Mouse (Mus musculus) urinary bladder, adult 2 months (tissue): ENCODE results near the gene Zfp712. TPM values are rescaled to one million over a fixed set of nuclear protein-coding genes. Genes with fewer than 3 reads are reported as not detected.
A peak's percentile ranks its signal among the peaks of the same experiment; 100 is the strongest.

Experiments
- DNase-seq: peaks from one replicate; pipeline ENCODE4 v3.0.0; 2022; ENCODE audit warnings: low spot score
- polyA plus RNA-seq: library from polyadenylated mRNA; depleted of rRNA; stranded (reverse); fragments of >200 nt; gene quantifications from 2 replicates; pipeline ENCODE4 v1.2.3, GENCODE M21; 2012; rRNA removed

The Zfp712 gene
- polyA plus RNA-seq: 1.4 and 1.5 TPM in 2 replicates

DNA sequence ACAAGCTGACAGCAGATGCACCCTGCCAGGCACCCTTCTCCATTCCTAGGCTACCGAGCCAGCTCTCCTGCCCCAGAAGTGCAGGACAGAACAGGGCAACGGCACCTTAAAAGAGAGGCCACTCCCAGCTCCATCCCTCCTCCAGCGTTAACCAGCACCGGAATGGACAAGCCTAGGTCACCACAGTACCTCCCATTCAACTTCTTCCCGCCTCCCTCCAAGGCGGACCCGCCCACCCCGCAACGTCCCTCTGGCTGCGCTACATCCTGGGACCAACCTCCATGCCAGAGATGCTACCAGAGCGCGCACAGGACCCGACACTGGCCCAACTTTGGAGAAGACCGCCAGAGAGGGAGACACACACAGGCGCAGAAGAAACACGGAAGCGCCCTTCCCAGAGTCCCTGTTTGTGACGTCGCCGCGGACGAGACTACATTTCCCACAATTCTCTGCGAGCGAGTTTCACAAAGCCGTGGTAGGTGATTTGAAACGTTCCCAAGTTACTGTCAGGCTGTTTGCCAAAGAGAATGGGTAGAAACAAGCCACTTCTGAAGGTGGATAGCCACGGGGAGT is at the start of gene Zfp712:
Zfp712 (minus strand) TSS at position 385 of the 573 bp plus-strand sequence.
- peak; percentile 79 for DNase-seq

DNA sequence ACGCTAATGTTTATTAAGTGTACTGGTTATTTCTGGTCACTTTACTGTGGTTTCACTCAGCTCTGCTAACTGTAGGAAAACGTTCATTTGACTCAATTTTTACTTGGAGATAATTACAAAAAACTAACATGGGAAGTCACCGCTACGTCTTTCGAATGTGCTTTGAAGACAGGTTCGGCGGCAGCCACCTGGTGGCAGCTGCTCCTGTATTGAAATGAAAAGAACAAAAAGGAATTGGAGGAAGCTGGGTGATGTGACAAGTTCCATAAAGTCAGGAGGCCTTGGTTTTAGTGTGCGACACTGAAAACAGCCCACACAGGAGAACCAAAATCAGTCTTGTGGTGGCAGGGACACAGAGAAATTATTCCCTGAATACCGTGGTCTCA is 47.8 kb upstream of the Zfp712 start:
- no peak for DNase-seq

DNA sequence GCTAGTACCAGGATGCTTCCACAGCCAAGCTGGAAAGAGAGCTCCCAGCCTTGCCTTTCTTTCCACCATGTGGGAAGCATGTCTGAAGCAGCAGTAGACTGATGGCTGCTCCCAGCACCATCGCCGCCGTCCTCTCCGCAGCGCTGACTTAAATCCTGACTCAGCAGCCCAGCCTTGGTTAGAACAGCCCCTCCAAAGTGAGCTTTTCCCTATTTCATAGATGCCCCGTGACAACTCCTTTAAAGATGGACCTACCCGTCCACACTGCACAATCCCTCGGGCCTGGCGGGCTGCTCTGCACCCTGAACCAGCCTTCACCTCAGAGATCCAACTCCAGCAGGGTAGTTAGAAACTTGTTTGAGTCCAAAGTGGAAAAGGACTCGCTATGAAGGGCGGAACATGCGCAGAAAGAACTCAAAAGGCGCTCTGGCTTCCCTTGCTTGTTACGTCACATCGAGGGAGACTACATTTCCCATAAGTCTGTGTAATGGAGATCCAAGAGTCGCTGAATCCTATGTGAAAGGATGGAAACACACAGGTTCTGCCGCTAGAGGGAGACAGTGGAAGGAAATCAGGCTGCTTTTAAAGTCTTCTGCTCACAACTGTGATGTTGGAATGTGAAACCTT is 47.3 kb upstream of the Zfp712 start, which contains the start of gene Gm28557:
Gm28557 (minus strand) TSS at position 411 of the 627 bp plus-strand sequence.
- peak; percentile 56 for DNase-seq

- no peak for DNase-seq
Observed at GRCm38 (mm10) chr13:67107681-67108080, 46.7 kb upstream of the Zfp712 start.

GRCm38 (mm10) chr13:67097876-67098275 is 36.9 kb upstream of the Zfp712 start, which contains the start of gene Zfp708:
Gene Zfp708 (minus strand): TSS chr13:67097976.
- DNase-seq: no peak

DNA sequence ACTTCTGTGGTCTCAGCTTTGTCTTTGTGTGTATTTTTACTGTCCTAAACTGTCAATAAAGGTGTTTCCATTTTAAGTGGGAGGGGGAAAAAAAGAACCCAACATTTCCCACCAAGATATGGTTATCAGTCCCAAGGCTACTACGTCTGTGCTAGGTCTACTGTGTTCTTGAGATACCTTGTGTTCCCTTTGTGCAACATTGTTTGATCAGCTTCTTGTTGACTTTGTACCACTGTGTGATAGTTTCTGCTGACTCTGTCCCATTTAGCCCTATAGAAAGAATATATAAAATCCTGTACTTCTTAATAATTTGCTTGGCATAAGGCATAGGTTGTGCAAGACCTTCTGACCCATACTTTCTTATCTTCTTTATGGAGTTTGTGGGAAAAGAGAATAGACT is 29.2 kb upstream of the Zfp712 start:
- no peak for DNase-seq

DNA sequence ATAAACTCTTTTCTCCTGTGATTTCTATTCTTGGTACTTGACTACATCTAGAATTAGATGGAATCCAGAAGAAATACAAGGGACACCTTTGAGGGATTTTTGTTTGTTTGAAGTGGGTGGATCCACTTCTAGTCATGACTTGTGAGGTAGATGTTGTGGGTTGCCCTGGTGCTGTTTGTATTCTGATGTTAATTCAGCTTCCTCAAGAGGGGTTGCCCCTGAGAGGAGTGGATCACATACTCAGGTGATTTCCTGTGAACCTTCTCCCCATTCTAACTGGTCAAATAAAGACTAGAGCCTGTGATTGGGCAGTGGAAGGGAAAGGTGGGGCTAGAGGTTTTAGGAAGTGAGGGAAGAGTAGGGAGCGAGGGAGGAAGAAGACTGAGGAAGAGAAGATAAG is 21.0 kb upstream of the Zfp712 start:
- DNase-seq: no peak

DNA sequence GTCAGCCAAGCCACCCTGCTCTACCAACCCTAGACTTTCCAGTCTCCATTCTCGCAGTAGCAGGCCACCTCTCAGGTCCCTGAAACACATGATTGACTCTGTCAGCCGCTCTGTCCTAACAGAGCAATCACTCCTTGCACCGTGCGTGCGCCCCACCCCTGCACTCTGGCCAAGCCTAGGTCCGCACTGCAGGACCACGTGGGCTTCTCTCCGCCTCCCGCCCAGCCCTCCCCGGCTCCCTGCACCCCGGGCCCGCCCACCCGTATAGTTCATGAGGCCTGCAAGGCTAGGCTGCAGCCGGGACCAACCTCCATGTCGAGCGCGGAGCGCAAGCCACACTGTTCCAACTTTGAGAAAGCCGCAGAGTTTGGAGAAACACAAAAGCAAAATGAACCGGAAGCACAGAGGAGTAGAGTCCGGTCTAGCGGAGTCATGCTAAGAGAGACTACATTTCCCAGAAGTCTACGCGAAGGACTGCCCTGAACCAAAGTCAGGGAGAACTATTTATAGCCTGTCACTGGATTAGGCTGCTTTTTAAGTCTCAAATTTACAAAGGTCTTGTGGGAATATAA is 20.3 kb upstream of the Zfp712 start:
- DNase-seq: peak; percentile 58

- DNase-seq: no peak
Observed at GRCm38 (mm10) chr13:67077244-67077643, 16.3 kb upstream of the Zfp712 start.

DNA sequence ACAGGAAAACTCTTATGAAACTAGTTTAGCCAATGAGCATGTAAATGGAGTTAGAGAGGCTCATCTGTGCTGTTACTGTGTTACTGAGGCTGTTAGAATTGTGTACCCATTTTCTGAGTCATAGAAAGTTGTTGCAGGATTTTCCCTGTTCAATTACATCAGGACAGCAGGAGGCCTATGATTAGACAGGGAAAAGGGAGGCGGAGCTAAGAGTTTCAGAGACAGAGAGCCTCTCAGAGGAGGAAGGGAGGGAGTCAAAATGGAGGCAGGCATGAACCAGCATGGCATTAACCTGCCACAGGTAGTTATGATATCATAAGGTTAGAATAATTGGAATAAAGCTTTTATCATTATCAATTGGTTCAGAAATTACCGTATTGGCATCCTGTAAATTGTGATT is 11.8 kb upstream of the Zfp712 start:
- DNase-seq: no peak

GRCm38 (mm10) chr13:67065386-67065785 is 4.4 kb upstream of the Zfp712 start:
- DNase-seq: no peak

- no peak for DNase-seq
Observed at GRCm38 (mm10) chr13:67062427-67062826, 1.5 kb upstream of the Zfp712 start.

DNA sequence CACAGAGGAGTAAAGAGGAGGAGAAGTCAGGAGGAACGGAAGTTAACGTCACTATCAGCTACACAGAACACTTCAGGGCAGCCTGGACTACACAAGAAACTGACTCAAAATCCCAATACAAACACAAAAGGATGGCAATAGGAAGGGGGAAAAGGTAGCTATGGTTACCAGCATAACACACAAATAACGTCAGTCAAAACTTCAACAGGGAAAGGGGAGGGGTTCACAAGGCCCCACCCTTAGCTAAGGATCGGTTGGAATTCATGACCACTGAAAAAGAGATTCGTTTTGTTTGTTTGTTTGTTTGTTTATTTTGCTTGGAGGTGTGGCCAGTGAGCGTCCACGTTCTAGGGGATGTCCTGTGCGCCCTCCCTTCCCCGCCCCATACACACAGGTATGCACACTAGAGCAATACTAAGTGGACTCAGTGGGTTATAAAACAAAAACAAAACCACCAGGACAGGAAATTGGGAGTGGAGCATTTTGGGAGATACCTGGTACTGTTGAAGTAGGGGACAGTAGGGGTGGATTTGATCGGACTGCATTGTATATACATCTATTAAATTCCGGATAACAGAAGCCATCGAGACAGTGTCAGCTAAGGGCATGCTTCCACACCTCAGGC is 697 bp downstream of the Zfp712 start:
- DNase-seq: no peak

Other genes starting within 250 kb of the Zfp712 start
- gene Gm10767, start 156.3 kb downstream of the Zfp712 start, polyA plus RNA-seq: 2.5 and 3.2 TPM in 2 replicates
- 2.7 and 3.3 TPM in 2 replicates for gene Zfp708, start 36.8 kb upstream of the Zfp712 start, polyA plus RNA-seq
- gene Gm28557, start 47.4 kb upstream of the Zfp712 start, polyA plus RNA-seq: 4.8 and 6.3 TPM in 2 replicates
- gene Rslcan18, start 55.1 kb upstream of the Zfp712 start, polyA plus RNA-seq: 0.40 and 0.66 TPM in 2 replicates
- 2.0 and 2.5 TPM in 2 replicates for gene Zfp759, start 60.5 kb upstream of the Zfp712 start, polyA plus RNA-seq
- 6.4 and 7.4 TPM in 2 replicates for gene Rsl1, start 112.0 kb upstream of the Zfp712 start, polyA plus RNA-seq
- 2.0 TPM in 2 replicates for gene Zfp455, start 133.3 kb upstream of the Zfp712 start, polyA plus RNA-seq
- gene Zfp458, start 217.3 kb upstream of the Zfp712 start, polyA plus RNA-seq: 2.0 and 2.4 TPM in 2 replicates
- 1.8 and 2.4 TPM in 2 replicates for gene Zfp457, start 245.3 kb upstream of the Zfp712 start, polyA plus RNA-seq